Mouse (Mus musculus): Measurements from ENCODE around the gene Urm1.
"Not testable (repeated sequence)": the region's sequence is repeated elsewhere in the genome, so short reads cannot be mapped to it uniquely, and the experiment has no call there.

The Urm1 gene

DNA sequence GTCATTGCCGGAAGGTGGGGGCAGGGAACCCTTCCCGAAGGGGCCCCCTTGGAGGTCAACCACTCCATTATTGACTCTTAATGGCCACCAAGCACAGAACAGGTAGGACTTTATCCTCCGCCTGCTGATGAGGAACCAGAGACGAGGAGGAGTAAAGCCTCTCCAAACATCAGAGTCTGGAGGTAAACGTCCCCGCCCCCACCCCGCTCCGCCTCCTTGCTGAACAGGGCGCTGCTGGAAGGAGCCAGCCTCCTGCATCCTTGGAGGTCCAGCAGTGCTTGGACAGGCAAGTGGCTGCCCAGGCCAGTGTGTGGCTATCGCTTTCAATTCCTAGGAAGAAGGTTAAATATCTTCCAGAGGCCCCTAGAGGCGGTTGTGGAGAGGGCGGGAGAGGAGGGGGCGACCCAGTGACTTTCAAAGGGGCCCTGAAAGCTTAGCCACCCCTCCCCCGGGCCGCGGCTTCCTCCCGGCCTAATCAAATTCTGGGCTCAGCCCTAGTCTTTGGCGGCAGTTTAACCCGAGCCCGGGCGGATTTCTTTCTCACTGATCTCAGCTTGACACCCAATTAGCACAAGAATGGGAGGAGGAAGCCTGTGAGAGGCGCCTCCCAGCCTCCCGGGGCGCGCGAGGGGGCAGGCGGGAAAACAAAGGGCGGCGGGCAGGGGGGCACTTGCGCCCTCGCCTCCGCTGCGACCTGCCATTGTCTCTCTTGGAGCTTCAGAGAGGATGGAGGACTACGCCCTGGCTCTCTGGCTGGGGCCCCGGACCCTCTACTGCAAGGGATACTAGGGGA lies at the start of gene Urm1:
Gene Urm1, plus strand, starts transcription at position 51 of the 793 bp plus-strand sequence.
- peak; percentile 63 to 77 for DNase-seq

DNA sequence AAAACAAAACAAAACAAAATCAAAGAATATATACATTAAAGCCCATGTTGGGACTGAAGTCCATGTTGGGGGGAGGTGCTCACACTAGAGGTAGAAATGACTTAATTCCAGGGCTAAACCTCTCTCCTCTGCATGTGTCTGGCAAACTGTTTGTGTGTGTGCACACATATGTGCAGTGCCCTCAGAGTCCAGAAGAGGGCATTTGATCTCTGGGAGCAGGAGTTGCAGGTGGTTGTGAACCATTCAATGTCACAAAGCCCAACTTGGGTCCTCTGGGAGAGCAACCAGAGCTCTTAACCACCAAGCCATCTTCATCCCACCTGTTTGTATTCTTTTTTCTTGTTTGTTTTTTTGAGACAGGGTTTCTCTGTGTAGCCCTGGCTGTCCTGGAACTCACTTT lies 49.7 kb upstream of the Urm1 start:
- peak in 1 of 2 experiments; percentile 19 for DNase-seq

DNA sequence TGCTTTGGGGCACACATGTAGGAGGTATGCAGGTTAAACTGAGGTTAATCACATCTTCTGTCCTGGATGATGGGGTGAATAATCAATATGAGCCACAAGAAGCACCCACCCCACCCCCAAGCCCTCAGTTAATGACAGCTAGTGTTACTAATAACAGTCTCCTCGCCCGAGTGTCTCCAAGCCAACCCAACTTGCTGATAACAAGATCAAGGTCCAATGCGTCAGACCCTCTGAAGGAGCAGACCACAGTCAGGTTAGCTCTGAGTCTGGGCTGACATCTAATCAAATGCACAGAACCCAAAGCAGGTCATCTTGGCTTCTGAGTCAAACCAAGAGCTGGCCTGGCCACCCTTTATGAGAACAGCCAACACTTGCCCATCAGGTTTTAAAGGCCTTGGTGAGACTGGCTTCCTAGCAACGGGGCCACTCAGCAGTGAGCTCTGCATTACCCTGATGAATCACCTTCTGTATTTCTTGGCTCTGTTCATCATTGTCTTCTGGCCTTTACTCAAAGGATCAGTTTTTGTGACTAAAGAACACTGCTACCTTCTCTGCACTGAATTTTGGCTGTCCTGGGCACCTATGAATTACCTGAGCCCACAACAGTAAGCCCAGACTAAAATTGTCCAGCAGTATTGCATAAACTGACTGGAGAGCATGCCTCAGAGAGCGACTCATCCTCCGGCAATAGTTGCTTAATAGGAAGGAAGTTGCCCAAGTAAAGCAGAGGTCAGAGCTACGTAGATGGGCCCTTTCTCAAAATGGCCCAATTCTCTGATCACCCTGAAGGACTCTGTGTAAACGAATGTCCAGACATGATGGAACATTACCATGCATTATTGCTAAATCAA lies 48.0 kb upstream of the Urm1 start:
- DNase-seq, result no peak

DNA sequence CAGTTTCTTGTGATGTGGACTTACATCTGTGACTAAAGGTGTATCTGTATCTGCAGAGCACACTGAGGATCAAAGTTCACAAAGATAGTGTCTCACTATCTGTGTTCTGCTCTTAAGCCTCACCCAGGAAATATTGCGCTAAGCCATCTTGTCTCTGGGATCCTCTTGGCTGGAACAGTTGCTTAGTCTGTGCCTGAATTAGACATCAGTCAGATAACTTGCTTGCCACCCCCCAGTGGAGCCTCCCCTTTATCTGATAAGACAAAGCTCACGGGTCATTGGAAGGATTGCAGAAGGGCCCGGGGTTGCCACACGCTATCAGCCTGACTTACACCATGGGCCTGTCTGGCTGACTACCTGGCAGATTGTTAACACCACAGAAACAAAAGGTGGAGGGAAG lies 46.6 kb upstream of the Urm1 start:
- DNase-seq, result no peak

DNA sequence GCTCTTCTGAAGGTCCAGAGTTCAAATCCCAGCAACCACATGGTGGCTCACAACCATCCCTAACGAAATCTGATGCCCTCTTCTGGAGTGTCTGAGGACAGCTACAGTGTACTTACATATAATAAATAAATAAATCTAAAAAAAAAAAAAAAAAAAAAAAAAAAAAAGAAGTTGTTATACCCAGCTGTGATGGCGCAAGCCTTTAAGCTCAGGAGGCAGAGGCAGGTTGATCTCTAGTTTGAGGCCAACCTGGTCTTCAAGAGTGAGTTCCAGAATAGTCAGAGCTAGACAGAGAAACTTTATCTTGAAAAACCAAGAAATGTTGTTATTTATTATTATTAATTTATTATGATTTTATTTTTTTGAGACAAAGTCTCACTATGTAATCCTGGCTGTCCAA lies 38.6 kb upstream of the Urm1 start:
- not testable (repeated sequence) for DNase-seq

DNA sequence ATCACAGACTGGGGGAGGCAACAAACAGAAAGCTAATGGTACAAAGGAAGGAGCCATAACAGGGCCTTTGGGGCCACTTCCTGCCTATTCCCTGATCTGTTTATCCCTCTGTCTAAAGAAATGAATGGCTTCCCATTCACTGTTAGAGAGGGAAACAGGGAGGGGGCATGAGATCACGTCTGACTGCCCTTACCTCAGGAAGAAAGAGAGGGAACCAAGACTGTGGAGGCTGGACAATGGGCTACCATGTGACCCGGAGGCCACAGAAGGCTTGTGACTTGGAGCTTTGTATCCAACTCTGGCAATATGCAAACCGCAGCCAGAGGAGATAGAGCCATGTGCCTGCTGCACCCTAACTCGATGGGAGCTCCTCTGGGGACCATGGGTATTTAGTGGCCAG lies 35.6 kb upstream of the Urm1 start:
- DNase-seq, result no peak

DNA sequence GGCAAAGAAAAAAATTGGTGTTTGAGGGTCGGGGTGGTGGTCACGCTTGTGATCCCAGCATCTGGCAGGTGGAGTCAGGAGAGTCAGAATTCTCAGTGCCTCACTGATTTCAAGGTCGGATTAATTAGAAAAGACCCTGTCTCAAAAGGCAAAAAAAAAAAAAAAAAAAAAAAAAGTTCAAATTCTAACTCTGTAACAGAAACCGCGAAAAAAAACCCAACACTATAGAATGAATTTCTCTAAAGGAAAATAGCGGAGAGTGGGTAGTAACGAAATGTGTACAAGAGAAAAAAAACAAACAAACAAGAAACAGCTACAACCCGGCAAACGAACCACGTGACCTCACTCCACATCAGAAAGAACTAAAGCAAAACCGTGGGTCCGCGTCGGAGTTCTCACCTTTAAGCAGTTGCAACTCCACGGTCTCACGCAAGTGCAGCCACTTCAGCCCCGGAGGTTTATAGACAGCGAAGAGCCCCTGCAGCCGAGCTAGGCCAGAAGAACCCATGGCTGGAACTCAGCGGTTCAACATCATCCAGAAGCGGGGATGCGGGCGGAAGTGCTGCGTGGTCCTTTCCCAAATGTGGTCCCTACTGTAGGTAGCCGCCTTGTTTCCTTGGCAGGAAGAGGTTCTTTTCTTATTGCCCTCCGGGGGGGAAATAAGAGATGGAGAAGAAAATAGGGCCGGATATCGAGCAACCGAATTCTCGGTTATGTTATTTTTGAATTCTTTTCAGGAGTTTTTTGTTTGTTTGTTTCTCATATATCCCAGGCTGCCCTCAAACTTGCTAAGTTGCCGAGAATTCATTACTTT lies 32.6 kb upstream of the Urm1 start, which contains the start of gene Coq4:
Gene Coq4, plus strand, starts transcription at position 390 of the 814 bp plus-strand sequence.
- peak; percentile 93 to 96 for DNase-seq

DNA sequence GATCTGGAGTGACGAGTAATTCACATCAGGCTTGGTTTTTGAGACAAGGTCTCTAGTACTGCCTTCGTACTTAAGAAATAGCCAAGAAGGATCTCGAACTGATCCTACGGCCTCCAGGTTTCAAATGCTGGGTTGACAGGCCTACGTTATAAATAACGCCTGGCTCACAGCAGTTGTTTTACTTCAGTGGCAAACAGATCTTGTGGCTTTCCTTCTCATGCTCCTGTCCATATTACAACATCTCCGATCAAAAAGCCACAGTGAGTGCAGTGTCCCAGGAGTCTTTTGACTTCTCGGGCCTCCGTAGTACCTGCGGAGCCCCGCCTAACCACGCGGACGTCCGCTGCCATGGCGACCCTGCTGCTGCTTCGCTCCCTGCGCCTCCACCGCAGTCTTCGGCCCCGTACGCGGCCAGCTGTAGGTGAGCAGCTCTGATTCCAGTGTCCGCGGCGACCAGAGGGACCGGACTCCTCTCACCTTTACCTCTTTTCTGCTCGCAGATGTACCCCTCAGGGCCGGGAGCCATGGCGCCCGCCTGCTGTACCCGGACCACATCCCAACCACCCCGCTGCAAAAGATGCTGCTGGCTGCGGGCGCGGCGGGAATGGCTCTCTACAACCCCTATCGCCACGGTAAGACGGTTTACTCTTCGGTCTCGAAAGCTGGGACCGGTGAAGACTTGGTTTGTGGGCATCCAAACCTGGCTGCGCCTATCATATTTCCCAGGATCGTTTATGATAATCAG lies 31.8 kb upstream of the Urm1 start, which contains the start of gene Trub2:
Gene Trub2, minus strand, starts transcription at position 566 of the 745 bp plus-strand sequence.
- DNase-seq, result peak; percentile 91 to 92

DNA sequence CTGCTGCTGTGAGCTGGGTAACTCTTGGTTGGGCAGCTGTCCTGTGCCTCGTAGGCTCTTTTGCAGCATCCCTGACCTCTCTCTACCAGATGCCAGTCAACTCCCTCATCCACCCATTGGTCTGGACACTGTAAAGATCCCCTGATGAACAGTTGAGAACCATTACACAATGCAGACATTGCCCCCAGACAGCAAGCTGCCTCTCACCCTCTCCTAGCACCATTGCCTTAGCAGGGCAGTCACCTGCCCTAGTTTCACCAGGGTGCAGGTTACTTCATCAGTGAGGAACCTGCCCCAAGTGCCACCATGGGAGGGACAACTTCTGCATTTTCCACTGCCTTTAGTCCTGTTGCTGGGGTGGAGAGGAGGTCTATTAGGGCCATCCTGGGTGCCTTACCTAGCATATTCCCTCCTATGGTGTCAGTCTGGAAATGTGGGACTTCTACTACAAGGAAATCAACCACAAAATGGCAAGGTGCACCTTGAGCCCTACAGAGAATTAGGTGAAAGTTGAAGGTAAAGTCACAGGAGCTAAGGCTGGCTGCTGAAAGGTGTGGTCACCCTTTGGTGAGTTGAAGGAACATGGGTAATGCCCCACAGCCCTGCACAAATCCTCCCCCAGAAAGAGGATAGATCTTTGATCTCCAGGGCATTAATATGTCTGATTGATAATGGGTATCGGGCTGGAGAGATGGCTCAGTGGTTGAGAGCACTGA lies 26.9 kb upstream of the Urm1 start:
- DNase-seq, result no peak

DNA sequence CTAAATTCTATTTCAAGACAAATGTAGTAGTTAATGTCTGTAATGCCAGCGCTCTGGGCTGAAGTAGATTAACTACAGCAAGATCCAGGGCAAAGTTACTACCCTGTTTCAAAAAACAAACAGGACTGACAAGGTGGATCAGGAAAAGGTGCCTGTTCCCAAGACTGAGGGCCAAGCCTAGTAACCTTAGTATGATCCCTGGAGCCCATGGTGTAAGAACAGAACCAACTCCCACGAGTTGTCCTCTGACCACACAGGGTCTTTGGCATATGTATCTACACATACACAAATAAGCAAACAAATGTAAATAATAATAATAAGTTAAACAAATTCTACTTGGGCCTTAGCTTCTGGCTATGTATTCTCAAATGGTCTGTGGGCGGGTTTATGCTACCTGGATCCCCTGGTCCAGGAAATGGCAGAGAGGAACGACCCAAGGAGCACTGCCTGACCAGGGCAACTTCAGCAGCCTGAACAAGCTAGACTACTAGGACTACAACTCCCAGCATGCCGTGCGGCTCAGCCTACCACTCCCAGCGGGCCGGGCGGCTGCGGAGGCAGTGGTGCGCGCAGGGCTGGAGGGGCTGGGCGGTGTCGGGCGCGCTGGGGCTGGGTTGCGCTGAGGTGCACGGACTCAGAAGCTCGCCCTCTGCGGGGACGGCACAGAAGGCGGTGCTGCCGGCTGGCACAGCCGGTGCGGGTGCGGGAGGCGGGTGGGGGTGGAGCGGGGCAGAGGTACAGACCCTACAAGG lies 17.6 kb upstream of the Urm1 start, which contains the start of gene Slc27a4:
Gene Slc27a4, plus strand, starts transcription at position 560 of the 752 bp plus-strand sequence.
- DNase-seq, result peak; percentile 98 to 100

DNA sequence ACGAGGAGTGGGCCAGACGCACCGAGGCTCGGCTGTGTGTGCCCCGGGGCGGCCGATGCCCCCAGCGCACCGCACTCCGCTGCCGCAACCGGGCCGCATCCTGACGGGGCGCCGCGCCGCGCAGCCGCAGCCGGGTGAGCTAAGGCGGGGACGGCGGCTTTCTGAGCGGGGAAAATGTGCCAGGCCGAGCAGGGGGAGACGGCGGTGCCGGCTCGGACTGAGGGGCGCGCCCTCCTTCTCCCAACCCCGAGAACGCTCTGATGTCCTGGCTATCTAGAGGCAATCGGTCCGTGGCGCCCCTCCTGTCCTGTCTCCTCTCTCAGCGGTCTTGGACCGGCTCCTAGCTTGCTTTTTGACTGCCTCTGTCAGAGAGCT lies 17.1 kb upstream of the Urm1 start:
- no peak for DNase-seq

DNA sequence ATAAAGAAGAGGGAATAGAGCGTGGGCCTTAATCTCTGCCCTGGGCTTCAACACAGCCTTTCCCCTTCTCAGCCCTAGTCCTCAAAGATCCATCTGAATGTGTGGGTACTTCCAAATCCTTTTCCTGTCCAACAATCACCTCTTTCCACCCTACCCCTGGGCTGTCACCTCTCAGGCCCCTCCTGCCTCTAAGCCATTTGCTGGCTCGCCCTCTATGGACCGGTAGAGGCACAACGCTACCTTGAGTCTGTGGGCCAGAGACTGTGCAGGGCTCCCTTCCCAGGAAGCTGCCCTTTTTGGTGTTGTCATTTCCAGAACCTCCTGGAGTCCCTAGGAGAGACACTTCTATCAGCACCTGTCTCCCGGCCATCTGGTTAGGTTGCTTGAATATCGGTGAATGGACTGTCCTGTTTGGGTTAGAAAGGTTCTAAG lies 16.5 kb upstream of the Urm1 start:
- peak; percentile 30 to 62 for DNase-seq

DNA sequence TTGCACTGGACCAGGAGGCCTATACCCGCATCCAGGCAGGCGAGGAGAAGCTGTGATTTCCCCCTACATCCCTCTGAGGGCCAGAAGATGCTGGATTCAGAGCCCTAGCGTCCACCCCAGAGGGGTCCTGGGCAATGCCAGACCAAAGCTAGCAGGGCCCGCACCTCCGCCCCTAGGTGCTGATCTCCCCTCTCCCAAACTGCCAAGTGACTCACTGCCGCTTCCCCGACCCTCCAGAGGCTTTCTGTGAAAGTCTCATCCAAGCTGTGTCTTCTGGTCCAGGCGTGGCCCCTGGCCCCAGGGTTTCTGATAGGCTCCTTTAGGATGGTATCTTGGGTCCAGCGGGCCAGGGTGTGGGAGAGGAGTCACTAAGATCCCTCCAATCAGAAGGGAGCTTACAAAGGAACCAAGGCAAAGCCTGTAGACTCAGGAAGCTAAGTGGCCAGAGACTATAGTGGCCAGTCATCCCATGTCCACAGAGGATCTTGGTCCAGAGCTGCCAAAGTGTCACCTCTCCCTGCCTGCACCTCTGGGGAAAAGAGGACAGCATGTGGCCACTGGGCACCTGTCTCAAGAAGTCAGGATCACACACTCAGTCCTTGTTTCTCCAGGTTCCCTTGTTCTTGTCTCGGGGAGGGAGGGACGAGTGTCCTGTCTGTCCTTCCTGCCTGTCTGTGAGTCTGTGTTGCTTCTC lies 4.0 kb upstream of the Urm1 start:
- DNase-seq, result no peak

DNA sequence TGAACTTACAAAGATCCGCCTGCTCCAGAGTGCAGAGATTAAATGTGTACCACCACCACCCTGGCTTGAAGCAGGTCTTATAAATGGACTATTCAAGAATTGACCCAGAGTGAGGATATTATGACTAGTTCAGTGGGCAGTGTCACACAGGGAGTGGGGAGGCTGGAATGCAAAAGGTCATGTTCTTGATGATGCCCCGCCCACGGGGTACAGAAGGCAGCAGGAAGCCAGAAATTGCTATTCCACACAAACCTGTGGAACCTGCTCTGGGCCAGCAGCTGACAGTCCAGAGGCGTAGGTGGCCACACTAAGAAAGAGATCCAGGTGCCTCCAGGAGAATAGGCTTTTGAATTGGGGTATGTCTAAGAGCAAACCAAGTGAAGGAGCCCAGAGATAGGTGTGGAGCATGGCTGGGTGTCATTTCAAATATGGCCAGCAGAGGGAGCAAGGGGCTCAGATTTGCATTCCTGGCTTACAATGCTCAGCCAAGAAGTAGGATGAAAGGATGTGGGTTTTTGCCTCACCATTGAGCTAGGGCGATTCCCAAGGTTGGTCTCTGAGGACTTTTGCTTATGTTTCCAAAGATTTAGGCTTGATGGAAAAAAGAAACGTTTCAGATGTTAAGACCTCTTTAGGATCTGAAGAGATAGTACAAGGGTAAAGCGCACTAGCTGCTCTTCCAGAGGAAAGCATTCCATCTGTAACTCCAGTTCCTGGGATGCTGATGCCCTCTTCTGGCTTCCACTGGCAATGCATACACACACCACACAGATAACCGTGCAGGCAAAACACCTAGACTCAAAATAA lies 2.2 kb upstream of the Urm1 start:
- peak; percentile 82 to 93 for DNase-seq

DNA sequence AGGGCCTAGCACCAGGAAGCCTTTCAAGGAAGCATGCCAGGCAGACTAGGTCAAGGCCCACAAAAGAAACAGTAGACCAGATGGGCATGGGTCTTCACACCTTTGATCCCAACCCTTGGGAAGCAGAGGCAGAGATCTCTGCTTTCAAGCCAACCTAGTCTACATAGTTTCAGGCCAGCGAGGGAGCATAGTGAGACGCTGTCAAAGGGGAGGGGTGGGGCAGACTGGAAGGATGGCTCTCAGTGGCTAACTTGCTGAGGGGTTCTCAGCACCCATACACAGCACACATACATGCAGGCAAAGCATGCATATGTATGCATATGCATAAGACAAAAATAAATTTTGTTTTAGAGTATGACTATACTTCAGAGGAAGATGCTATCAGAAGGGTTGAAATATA lies 512 bp upstream of the Urm1 start:
- no peak for DNase-seq

DNA sequence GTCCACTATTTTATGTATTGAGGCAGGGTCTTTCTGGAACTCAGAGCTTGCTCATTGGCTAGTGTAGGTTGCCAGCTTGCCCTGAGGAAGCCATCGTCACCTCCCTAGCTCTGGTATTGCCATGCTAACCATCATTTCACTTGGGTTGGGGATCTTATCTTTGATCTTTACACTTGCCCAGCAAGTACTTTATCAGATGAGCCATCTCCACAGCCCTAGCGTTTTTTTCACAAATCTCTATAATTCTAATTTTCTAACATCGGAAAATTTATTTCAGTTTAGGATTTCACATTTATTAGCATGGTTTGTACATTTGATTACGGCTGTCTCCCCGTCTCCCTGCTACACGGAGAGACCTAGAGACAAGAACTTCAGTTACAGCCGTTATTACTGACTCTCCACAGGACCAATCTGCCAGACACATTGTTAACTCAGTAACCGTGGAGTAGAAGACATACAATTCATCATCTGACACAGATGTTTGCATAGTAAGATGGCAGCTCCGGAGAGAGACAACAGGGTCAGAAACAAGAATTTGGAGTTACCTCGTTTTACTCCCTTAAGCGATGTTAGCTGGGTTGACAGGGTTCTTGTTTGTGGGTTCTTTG lies 6.5 kb downstream of the Urm1 start:
- no peak for DNase-seq

DNA sequence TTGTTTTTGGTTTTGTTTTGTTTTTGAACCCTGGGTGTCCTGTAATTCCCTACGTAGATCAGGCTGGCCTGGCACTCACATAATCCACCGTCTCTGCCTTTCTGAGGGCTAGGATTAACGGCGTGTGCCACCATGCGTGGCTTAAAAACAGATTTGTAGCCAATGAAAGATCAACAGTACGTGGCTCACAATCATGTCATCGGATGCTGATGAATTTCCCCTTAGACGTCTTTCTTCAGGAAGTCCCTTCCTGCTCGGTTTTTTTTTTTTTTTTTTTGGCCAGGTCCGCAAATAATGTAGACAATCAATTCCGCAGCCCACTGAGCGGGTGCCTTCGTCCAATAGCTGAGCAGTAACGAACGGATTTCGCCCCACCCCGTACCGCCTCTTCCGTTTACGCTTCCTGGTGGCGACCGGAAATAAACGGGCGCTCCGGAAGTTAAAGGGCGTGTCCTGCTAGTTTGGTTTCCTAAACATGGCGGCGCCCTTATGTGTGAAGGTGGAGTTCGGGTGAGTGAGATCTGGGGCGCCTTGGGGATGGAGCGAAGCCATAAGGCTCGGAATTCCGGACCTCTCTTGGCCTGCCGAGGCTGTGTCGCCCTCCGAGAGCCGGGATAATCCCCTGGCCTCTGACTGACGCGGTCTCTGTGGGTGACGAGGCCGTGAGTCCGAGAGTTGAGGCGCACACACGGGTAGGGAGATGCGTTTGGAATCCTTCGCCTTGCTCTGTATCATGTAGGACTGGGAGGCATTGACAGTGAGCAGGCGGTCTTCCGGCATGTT lies 7.2 kb downstream of the Urm1 start:
- peak; percentile 98 for DNase-seq

DNA sequence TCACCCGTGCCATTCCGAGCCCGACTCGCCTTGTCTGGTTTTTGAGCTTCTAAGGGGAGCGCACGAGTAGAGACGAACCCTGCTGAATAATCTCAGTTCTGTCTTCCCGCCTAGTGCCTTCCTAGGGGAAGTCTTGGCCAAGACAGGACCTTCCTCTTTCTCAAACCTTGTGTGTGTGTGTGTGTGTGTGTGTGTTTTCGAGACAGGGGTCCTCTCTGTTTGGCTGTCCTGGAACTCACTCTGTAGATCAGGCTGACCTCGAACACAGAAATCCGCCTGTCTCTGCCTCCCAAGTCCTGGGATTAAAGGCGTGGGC lies 7.8 kb downstream of the Urm1 start:
- DNase-seq, result no peak
